Mouse (Mus musculus): ENCODE results near the gene B4galnt3.

DNA sequence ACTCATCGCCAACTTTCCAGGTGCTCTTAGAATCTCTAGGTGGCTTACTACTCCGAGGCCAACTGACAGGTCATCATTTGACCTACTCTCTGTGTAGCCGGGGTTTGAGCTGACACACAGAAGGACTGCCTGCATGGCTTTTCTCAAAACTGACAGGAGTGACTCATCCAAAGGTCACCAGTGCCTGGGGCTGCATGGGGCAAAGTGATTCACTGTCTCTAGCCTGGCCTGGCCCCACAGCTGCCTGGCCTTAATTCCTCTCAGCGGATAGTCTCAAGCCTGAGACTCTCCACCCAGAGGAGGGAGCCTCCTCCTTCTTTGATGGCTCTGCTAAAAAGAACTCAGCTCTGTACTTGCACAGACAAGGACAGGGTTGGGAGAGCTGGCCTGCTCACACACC, 103.4 kb downstream of the B4galnt3 start:
- peak; percentile 46 for TF ChIP-seq POLR2A (IDR thresholded peaks at IDR 0.05; ENCODE audit: low read depth, low read length)
- no peak for TF ChIP-seq CTCF (IDR thresholded peaks at IDR 0.05; ENCODE audit: borderline replicate concordance, insufficient read depth, low read length)
